Mouse (Mus musculus) splenic B cell, adult 2 months (primary cell): Measurements from ENCODE around the gene Ncoa7.
"Not testable (repeated sequence)": the region's sequence is repeated elsewhere in the genome, so short reads cannot be mapped to it uniquely, and the experiment has no call there.

Source experiments
- DNase-seq: peaks from one replicate; pipeline ENCODE4 v3.0.0-alpha.2; 2011; ENCODE audit warnings: low read depth, low spot score
- H3K27me3 ChIP-seq: 2 replicates; pipeline ENCODE4 v1.6.1; 2012; ENCODE audit warnings: mild to moderate bottlenecking, low read length, moderate library complexity, mixed read lengths; ENCODE audit not compliant: control insufficient read depth, poor library complexity, insufficient read depth, severe bottlenecking
- H3K36me3 ChIP-seq: 2 replicates; pipeline ENCODE4 v1.6.1; 2012; ENCODE audit warnings: mild to moderate bottlenecking, low read length, moderate library complexity, mixed read lengths; ENCODE audit not compliant: control insufficient read depth, poor library complexity, insufficient read depth, severe bottlenecking

The Ncoa7 gene

GRCm38 (mm10) chr10:30708039-30708438, 95.1 kb downstream of the Ncoa7 start:
- no peak for DNase-seq
- H3K36me3 ChIP-seq, result 0 out of 2 replicates have a peak, but pooled peaks cover 2% of the 10 kb centered on the region
- no peaks in the 10 kb centered on the region for H3K27me3 ChIP-seq

- Histone ChIP-seq H3K36me3 (0 out of 2 replicates have a peak, but pooled peaks cover 2% of the 10 kb centered on the region), H3K27me3 (no peaks in the 10 kb centered on the region)
- DNase-seq, result no peak
These were observed 100.5 kb downstream of the Ncoa7 start for GRCm38 (mm10) chr10:30702663-30703062.

GRCm38 (mm10) chr10:30686862-30687261, 116.3 kb downstream of the Ncoa7 start:
- 0 out of 2 replicates have a peak, but pooled peaks cover 2% of the 10 kb centered on the region for H3K36me3 ChIP-seq
- no peak for DNase-seq
- H3K27me3 ChIP-seq, result no peaks in the 10 kb centered on the region

GRCm38 (mm10) chr10:30683449-30683848, 119.7 kb downstream of the Ncoa7 start:
- no peak for DNase-seq
- Histone ChIP-seq H3K27me3 (no peaks in the 10 kb centered on the region), H3K36me3 (0 out of 2 replicates have a peak, but pooled peaks cover 2% of the 10 kb centered on the region)

GRCm38 (mm10) chr10:30679756-30680155, 123.4 kb downstream of the Ncoa7 start:
- H3K27me3 ChIP-seq, result no peaks in the 10 kb centered on the region
- no peaks in the 10 kb centered on the region for H3K36me3 ChIP-seq
- no peak for DNase-seq

GRCm38 (mm10) chr10:30678051-30678450, 125.1 kb downstream of the Ncoa7 start:
- DNase-seq, result no peak
- Histone ChIP-seq H3K27me3 (no peaks in the 10 kb centered on the region), H3K36me3 (no peaks in the 10 kb centered on the region)

- DNase-seq, result no peak
- no peaks in the 10 kb centered on the region for H3K36me3 ChIP-seq
These were observed 128.3 kb downstream of the Ncoa7 start for GRCm38 (mm10) chr10:30674825-30675224.

GRCm38 (mm10) chr10:30666580-30666979, 136.5 kb downstream of the Ncoa7 start:
- no peak for DNase-seq
- H3K27me3 ChIP-seq, result no peaks in the 10 kb centered on the region
- peaks cover 2% of the 10 kb centered on the region; the same call in 1 of the 2 replicates for H3K36me3 ChIP-seq

More at GRCm38 (mm10) chr10:30674825-30675224, 128.3 kb downstream of the Ncoa7 start:
- no peaks in the 10 kb centered on the region for H3K27me3 ChIP-seq

- no peaks in the 10 kb centered on the region for H3K36me3 ChIP-seq
- DNase-seq, result peak; percentile 3
- H3K27me3 ChIP-seq, result no peaks in the 10 kb centered on the region
These were observed 142.4 kb downstream of the Ncoa7 start for GRCm38 (mm10) chr10:30660564-30661328.

GRCm38 (mm10) chr10:30655655-30656054, 147.5 kb downstream of the Ncoa7 start:
- peak; percentile 58 for DNase-seq
- Histone ChIP-seq H3K36me3 (0 out of 2 replicates have a peak, but pooled peaks cover 4% of the 10 kb centered on the region), H3K27me3 (no peaks in the 10 kb centered on the region)

GRCm38 (mm10) chr10:30647681-30648080, 155.4 kb downstream of the Ncoa7 start:
- H3K27me3 ChIP-seq, result no peaks in the 10 kb centered on the region
- DNase-seq, result no peak

GRCm38 (mm10) chr10:30638216-30638615, 164.9 kb downstream of the Ncoa7 start:
- Histone ChIP-seq H3K36me3 (no peaks in the 10 kb centered on the region), H3K27me3 (no peaks in the 10 kb centered on the region)
- no peak for DNase-seq

More at GRCm38 (mm10) chr10:30647681-30648080, 155.4 kb downstream of the Ncoa7 start:
- no peaks in the 10 kb centered on the region for H3K36me3 ChIP-seq

- DNase-seq, result not testable (repeated sequence)
These were observed 166.5 kb downstream of the Ncoa7 start for GRCm38 (mm10) chr10:30636474-30637154.

GRCm38 (mm10) chr10:30632718-30633117, 170.4 kb downstream of the Ncoa7 start:
- DNase-seq, result no peak
- Histone ChIP-seq H3K36me3 (no peaks in the 10 kb centered on the region), H3K27me3 (no peaks in the 10 kb centered on the region)

More at GRCm38 (mm10) chr10:30636474-30637154, 166.5 kb downstream of the Ncoa7 start:
- not testable (repeated sequence) for H3K27me3 ChIP-seq, H3K36me3 ChIP-seq

- DNase-seq, result no peak
- Histone ChIP-seq H3K27me3 (no peaks in the 10 kb centered on the region), H3K36me3 (no peaks in the 10 kb centered on the region)
These were observed 173.1 kb downstream of the Ncoa7 start for GRCm38 (mm10) chr10:30629977-30630376.
